Mouse (Mus musculus) regulatory T cell (primary cell): Measurements from ENCODE around the gene Kif13a.

Source experiments
- in situ Hi-C: fragments of 300-600 bp; cut with MboI, MseI; formaldehyde crosslinking; loops from one replicate; pipeline ENCODE4 v1.15.1; 2025; ENCODE audit warnings: high pct_unique_total_duplicates

The Kif13a gene

DNA sequence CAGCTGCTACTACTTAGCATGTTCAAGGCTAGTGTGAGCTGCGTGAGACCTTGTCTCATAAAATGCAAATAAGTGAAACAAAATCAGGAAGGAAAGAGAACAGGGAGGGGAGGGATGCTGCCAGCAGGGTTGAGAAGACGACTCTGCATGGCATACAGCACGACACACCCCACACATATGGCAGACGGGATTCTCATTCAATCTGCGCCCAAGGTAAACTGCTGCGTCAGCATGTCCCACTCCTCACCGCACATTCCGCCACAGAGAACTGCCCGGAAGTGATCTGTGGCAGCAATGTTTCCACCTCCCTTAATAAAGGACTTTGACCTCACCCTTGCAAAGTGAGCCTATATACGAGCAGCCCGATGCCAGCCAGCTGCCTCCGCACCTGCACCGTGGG, 4.0 kb downstream of the Kif13a start:
- in situ Hi-C loops: no loop called here

DNA sequence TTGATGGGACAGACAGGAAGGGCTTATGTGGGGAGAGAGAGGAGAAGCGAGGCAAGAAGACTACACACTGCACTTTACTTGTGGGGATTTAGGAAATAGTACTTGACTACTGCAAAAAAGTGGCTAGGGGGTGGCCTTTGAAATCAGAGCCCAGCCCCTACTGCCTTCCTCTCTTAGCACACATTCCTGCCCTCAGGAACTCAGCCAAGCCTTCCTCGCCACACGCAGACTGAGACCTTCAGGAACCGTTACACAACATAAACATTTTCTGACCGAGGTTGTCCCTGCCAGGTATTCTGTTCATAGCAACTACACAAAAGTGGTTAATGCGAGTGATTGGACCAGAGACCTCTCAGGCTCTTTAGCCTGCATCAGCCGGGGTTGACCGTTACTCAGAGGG, 8.1 kb downstream of the Kif13a start:
- in situ Hi-C loops: no loop called here

DNA sequence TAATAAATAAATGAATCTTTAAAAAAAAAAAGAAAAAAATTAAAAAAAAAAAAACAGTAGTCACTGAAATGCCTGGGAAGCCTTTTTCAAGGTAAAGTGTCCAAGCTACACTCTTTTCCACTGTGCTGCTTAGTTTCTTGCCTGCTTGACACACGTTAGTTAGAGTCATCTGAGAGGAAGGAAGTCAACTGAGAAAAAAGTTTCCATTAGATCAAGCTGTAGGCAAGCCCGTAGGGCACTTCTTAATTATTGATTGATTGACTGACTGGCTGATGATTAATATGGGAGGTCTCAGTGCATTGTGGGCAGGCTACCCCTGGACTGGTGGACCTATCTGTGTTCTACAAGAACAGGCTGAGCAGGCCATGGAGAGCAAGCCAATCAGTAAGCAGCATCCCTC, 9.9 kb downstream of the Kif13a start:
- in situ Hi-C loops: no loop called here

DNA sequence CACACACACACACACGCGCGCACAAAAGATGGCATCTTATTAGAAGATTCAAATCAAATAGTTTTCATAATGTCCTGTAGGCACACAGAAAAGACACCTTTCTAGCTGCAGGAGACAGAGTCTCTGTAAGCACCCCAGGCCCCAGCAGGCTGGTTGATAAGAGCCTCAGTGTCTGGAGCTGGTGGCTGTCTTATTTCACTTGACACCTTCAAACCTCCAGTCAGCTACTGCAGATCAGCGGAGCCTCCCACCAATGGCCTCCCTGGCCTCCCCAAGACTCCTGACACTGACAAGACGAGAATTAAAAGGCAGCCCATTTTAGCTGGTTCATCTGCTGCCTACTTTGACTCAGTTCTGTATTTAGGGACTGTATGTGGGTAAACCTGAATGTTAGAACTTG, 11.2 kb downstream of the Kif13a start:
- in situ Hi-C loops: no loop called here

- in situ Hi-C loops: no loop called here
Measured at GRCm38 (mm10) chr13:46911960-46912359, 17.7 kb downstream of the Kif13a start.

GRCm38 (mm10) chr13:46911018-46911419, 18.6 kb downstream of the Kif13a start:
- in situ Hi-C loops: no loop called here

DNA sequence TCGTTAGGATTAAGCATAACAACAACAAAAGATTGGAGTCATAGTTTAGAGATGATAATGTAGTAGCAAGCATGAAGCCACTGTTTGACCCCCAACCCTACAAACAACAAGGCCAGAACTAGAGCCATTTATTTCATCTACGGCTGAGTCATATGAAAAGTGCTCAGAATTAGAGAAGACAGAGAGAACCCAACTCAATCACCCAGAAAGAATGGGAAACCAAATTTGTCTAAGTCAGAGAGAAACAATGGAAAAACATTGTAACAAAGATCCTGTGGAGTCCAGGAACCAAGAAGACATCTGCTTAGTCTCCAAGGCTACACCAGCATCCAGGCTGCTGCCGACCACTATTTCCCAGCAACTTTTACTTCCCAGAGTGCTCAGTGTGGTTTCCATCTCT, 19.7 kb downstream of the Kif13a start:
- in situ Hi-C loops: no loop called here

DNA sequence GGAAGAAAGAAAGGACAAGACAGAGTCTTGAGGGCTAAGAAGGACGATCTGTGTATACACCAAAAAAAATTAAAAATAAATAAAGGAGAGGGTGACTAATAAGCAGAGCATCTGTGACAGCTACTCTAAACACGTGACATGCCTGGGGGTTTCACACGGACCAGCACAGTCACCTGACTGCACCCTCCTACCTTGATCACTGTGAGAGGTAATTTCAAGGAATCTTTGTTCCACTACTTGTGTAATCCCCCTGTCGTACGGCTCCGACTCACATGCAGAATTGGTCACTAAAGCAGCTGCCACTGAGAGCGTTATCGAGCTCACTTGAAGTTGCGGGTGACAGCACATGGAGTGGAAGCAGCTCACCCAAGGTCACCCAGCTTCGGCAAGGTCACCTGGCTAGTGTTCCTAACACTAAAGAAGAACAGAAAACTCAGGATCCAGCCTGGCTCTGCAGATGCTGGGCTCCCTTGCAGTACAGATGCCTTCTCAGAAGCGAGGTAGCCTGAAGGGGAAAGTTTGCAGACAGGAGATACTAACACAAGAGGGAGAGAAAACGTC, 20.6 kb downstream of the Kif13a start:
- in situ Hi-C loops: no loop called here

DNA sequence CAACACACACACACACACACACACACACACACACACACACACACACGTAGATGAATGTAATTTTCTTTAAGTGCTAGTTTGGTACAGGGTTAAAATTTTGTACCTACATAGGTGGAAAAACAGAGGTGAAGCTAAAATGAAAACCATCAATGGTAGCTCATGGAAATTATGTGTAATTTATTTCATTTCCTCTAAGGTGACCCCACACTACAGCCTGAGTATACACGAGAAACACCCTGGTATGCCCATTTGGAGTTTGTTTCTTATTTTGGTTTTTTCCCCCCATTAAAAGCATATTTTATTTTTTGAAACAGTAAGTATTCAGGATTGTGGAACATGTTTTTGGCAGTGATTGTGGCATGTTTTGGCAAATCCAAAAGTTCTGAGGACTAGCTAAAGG, 21.3 kb downstream of the Kif13a start:
- in situ Hi-C loops: no loop called here

- in situ Hi-C loops: no loop called here
Measured at GRCm38 (mm10) chr13:46907861-46908260, 21.8 kb downstream of the Kif13a start.

DNA sequence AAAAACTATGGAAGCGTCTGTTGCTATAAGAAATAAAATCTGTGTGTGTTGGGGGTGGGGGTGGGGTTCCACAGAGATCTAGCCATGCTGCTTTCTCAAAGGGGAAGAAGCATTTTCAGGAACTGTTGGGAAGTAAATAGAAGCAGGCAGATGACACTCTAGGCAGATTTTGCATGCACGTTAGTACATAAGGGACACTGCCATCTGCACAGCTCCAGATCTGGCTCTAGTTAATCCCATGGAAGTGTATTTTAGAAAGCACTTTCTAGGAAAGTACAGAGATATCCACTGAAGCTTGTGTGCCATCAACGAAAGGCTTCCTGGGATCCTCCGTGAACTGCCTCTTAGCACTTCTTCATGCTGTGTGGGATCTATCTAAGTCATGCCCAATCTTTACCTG, 22.6 kb downstream of the Kif13a start:
- in situ Hi-C loops: no loop called here

GRCm38 (mm10) chr13:46905971-46906370, 23.7 kb downstream of the Kif13a start:
- in situ Hi-C loops: no loop called here

DNA sequence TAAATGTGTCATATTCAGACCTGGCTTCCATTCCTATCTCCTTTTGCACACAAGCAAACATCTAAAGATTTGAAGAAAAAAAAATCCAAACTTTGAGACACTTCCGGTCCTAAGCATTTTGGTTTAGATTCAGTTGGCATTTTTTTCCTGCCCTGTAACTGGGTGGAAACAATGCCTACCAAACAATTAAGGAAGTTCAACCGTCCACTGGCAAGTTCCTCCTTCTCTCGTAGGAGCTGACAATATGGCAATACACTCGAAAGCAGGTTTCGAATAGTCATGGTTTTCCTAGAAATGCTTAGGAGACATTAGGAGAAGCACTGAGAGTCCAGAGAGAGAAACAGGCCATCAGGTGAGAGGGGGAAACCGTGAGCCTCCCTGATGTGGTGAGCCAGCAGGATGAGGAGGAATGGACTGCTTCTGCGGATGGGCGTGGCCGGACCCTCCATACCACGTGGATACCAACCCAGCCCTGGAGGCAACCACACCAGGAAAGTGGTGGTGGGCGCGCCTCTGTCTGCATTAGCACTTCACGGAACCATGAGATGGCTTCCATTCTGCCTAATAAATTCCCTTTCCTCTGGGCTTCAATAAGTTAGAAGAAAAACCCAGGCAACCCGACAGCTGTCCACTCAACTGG, 24.6 kb downstream of the Kif13a start:
- in situ Hi-C loops: no loop called here

DNA sequence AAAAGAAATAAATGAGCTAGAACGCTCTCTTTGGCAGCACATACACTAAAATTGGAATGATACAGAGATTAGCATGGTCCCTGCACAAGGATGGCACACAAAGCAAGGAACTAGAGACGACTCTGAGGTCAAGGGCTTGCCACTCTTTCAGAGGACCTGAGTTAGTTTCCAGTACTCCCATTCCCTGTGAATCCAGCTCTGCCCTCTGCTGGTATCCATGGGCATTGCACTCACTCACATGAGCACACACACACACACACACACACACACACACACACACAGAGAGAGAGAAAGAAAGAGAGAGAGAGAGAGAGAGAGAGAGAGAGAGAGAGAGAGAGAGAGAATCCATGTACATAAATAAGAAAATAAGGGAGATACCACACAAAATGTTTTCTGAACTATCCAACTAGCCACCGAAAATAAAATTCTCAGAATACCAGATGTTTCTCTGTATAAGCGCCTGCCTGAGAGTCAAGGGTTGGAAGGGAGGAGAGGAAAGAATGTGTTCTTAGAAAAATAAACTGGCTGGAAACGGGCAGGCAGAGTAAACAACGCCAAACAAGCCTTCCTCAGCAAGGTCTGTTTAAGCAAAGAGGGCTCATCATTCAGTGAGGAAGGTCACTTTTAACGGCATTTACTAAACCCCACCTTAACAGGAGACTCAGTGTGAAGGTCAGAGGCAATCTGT, 27.0 kb downstream of the Kif13a start:
- in situ Hi-C loops: no loop called here

GRCm38 (mm10) chr13:46900870-46901555, 28.7 kb downstream of the Kif13a start:
- in situ Hi-C loops: no loop called here

DNA sequence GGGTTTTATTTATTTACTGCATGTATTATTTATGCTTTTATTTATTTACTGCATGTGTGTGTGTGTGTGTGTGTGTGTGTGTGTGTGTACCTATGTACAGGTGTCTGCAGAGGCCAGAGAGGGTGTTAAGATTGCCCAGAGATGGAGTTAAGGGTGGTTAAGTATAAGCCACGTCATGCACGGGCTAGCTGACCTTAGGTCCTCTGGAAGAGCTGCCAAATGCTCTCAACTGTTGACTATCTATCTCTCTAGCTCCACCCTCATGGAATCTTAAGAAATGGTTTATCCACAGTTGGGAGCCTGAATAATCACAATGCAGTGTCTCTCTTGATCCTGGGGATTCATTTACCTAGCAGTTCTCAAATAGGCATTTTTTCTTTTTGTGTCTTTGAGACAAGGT, 30.8 kb downstream of the Kif13a start:
- in situ Hi-C loops: no loop called here

- in situ Hi-C loops: no loop called here
Measured at GRCm38 (mm10) chr13:46898411-46898810, 31.3 kb downstream of the Kif13a start.

GRCm38 (mm10) chr13:46892380-46892779, 37.3 kb downstream of the Kif13a start:
- in situ Hi-C loops: no loop called here

DNA sequence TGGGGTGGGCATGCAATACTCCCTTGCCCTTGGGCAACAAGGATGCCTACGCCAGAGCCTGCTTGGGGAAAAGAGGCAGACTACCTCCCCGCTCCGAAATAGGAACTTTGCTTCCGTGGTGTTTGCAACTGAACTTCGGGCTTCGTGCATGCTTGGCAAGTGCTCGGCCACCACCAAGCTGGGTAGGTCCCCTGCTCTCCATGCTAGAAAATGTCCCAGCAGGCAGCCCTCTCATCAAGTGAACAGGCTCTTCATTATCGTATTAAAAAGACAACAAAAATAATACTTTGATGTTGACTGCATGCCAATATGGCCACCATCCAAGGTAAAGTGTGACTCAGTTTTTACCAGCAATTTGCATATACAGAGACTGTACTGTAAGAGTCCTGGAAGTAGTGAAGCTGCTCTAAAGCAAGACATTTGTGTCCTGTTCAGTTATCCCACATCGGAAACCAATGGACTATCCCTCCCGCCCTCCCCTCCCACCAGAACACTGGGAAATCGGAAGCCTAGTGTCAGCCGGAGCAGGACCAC, 41.5 kb downstream of the Kif13a start:
- in situ Hi-C loops: no loop called here

- in situ Hi-C loops: no loop called here
Measured at GRCm38 (mm10) chr13:46886497-46887261, 43.0 kb downstream of the Kif13a start.

DNA sequence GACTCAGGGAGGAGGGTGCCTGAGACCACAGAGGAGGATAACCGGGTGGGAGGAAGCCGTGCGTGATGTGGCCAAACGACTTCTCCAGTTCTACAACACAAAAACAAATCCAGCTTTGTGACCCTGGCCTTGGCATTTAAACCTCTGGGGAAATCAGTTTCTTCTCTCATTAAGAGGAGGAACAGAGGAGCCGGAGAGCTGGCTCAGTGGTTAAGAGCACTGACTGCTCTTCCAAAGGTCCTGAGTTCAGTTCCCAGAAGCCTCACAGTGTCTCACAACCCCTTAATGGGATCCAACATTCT, 44.0 kb downstream of the Kif13a start:
- in situ Hi-C loops: no loop called here
